Mouse (Mus musculus) midbrain, embryonic 13.5 days (tissue): ENCODE measurements around the gene Mat1a. TPM values are rescaled to one million over a fixed set of nuclear protein-coding genes. Genes with fewer than 3 reads are reported as not detected.

Experiments used
- ATAC-seq: fragments of 200-750 bp; cut with Nextera tagmentation; 2 replicates; pipeline ENCODE4 v1.8.0; 2017; ENCODE audit warnings: mild to moderate bottlenecking, moderate TSS enrichment, moderate library complexity
- H3K27ac ChIP-seq: fragments of 300-500 bp; sonication (generic); 2 replicates; pipeline ENCODE4 v1.5.1; 2015; ENCODE audit warnings: inconsistent platforms, mild to moderate bottlenecking, moderate library complexity
- H3K27me3 ChIP-seq: fragments of 300-500 bp; sonication (generic); 2 replicates; pipeline ENCODE4 v1.6.1; 2015; ENCODE audit warnings: mild to moderate bottlenecking, inconsistent platforms
- H3K36me3 ChIP-seq: fragments of 300-500 bp; sonication (generic); 2 replicates; pipeline ENCODE4 v1.6.1; 2015; ENCODE audit warnings: mild to moderate bottlenecking, inconsistent platforms
- H3K4me1 ChIP-seq: fragments of 300-500 bp; sonication (generic); replicated peaks from 2 replicates; pipeline ENCODE4 v1.6.1; 2015; ENCODE audit warnings: inconsistent platforms
- H3K4me2 ChIP-seq: fragments of 300-500 bp; sonication (generic); replicated peaks from 2 replicates; pipeline ENCODE4 v1.6.1; 2015; ENCODE audit warnings: moderate library complexity, mild to moderate bottlenecking, inconsistent platforms
- H3K4me3 ChIP-seq: fragments of 300-500 bp; sonication (generic); replicated peaks from 2 replicates; pipeline ENCODE4 v1.5.1; 2015; ENCODE audit warnings: mild to moderate bottlenecking, inconsistent platforms
- H3K9ac ChIP-seq: fragments of 300-500 bp; sonication (generic); replicated peaks from 2 replicates; pipeline ENCODE4 v1.6.1; 2015; ENCODE audit warnings: mild to moderate bottlenecking, inconsistent platforms
- H3K9me3 ChIP-seq: fragments of 300-500 bp; sonication (generic); 2 replicates; pipeline ENCODE4 v1.6.1; 2016; ENCODE audit warnings: mild to moderate bottlenecking, inconsistent platforms
- WGBS: fragments of 180-500 bp; shearing (Covaris S2); methylation state at CpG from one replicate; pipeline ENCODE4 v1.1.7; 2015; 5-methylcytosine and 5-hydroxymethylcytosine counted together
- polyA plus RNA-seq: library from polyadenylated mRNA; unstranded; fragments of >200 nt; fragmentation: Nextera tagmentation; extraction: Ambion mirVana; gene quantifications from 2 replicates; pipeline ENCODE4 v1.2.1, GENCODE M21; 2015

Gene Mat1a
- polyA plus RNA-seq, 1 experiment from 2014 or later = not detected

DNA sequence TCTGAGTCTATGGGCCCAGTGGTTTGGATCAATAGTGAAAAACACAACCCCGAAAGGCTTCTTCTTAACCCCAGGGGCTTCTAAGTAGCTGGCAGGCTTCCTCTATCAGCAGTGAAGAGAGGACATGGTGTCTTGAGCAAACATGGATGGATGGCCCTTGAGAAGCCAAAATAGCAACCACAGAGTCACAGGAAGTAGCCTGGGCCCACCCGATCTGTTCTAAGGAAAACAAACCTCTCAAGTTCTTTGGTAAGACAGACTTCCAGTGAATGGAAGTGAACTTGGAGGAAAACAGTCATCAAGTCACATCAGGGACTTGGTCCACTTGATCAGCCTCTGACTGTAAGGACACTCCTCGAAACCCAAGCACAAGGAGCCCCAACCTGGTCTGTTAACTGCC lies 42.1 kb downstream of the Mat1a start:
- no peaks in the 10 kb centered on the region for H3K27me3 ChIP-seq
- H3K9me3 ChIP-seq = no peaks in the 10 kb centered on the region
- no peak overlapping the region for H3K4me3 ChIP-seq
- no peaks in the 10 kb centered on the region for H3K36me3 ChIP-seq
- H3K4me1 ChIP-seq = no peaks in the 10 kb centered on the region
- no peak overlapping the region for H3K27ac ChIP-seq
- H3K4me2 ChIP-seq = no peak overlapping the region
- H3K9ac ChIP-seq = no peak overlapping the region
- ATAC-seq = no peak
- WGBS = 84% methylated on average over 3 of the region's 3 CpGs

DNA sequence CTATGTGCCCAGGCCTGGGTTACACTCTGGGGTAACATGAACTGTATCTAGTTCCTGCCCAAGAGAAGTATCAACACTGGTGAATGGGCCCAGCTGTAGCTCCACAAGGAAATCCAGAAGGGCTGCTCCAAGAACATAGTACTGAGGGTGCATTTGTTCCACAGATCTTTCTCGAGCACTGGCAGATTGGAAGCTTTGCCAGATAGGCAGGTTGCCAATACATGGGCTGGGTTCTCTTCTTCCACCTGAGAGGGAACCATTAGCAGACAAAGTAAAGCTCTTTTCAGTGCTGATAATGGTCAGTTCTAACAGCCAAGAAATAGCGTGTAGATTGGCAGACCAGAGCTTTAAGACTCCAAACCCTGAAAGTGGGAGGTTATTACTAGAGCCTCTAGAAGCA lies 42.5 kb downstream of the Mat1a start:
- Histone ChIP-seq H3K36me3 (no peaks in the 10 kb centered on the region), H3K4me2 (no peak overlapping the region), H3K9me3 (no peaks in the 10 kb centered on the region), H3K27me3 (no peaks in the 10 kb centered on the region), H3K27ac (no peak overlapping the region), H3K9ac (no peak overlapping the region), H3K4me1 (no peaks in the 10 kb centered on the region), H3K4me3 (no peak overlapping the region)
- no peak for ATAC-seq
- WGBS = 80% methylated on average over 2 of the region's 2 CpGs

DNA sequence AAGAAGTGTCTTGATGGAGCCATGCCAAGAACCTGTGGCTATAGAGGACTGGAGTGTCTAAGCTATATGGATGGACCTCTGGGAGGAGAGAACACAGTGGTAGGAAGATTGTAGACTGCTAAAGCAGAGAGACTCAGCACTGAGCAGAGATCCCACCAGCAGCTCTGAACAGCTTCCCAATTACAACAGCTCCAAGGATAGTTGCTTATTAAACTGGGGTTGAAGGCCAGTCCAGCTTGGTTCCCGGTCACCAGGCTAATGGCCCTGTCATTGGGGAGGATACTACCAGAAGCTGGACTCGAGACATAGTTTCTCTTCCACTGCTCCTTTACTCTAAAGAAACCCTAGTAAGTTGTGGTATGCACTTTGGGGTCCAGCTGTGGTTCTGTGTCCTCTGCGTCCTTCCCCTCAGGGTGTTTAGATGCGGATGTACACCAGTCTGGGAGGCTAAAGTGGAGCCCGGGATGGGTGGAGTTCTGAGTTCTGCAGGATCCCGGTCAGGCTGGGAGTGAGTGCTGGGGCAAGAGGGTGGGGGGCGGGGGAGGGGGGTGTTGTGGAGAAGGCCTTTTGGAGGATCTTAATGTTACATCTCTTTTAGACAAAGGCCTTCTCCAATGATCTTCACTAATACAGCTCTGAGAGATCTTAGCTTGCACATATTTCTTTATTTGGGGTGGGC lies 46.5 kb downstream of the Mat1a start, which contains the start of gene Mbl1:
Gene Mbl1 (plus strand): TSS at position 239 of the 679 bp plus-strand sequence.
- no peak for ATAC-seq
- WGBS = 87% methylated on average over 7 of the region's 7 CpGs

GRCm38 (mm10) chr14:41160076-41160475 lies 55.2 kb downstream of the Mat1a start:
- H3K9me3 ChIP-seq = no peaks in the 10 kb centered on the region
- H3K36me3 ChIP-seq = no peaks in the 10 kb centered on the region
- no peak overlapping the region for H3K27ac ChIP-seq
- no peak overlapping the region for H3K4me3 ChIP-seq
- no peak overlapping the region for H3K9ac ChIP-seq
- no peak overlapping the region for H3K4me2 ChIP-seq
- H3K4me1 ChIP-seq = no peaks in the 10 kb centered on the region
- H3K27me3 ChIP-seq = no peaks in the 10 kb centered on the region
- 80% methylated on average over 4 of the region's 4 CpGs for WGBS
- ATAC-seq = no peak

More for the DNA sequence above, 46.5 kb downstream of the Mat1a start, which contains the start of gene Mbl1:
- H3K27ac ChIP-seq = no peak within 1 kb of the TSS
- H3K4me1 ChIP-seq = no peaks in the 10 kb centered on the region
- H3K27me3 ChIP-seq = no peaks in the 10 kb centered on the region
- no peaks in the 10 kb centered on the region for H3K9me3 ChIP-seq
- H3K4me2 ChIP-seq = no peak within 1 kb of the TSS
- no peak within 1 kb of the TSS for H3K9ac ChIP-seq
- no peaks in the 10 kb centered on the region for H3K36me3 ChIP-seq
- no peak within 1 kb of the TSS for H3K4me3 ChIP-seq

DNA sequence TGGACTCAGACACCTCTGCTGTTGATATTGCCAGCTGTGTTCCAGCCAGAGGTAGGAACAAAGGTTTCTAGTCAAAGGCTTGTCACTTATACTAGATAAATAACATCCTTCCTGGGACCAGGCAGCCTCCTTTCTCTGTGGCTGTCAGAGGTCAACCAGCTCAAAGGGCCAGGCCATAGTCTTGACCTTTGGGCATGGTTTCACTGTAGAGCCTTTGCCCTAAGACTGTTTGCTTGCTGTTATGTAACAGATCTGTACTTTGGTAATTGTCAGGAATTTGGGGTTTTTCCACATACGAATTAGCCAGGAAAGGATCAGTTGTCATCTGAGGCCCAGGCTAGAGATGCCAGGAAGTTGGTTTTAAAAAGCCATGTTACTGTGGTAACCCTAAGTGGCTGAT lies 55.9 kb downstream of the Mat1a start:
- WGBS = 49% methylated on average over 1 of the region's 1 CpGs
- H3K4me3 ChIP-seq = no peak overlapping the region
- no peaks in the 10 kb centered on the region for H3K27me3 ChIP-seq
- no peak overlapping the region for H3K4me2 ChIP-seq
- no peak for ATAC-seq
- no peaks in the 10 kb centered on the region for H3K4me1 ChIP-seq
- H3K27ac ChIP-seq = no peak overlapping the region
- no peaks in the 10 kb centered on the region for H3K36me3 ChIP-seq
- H3K9me3 ChIP-seq = no peaks in the 10 kb centered on the region
- no peak overlapping the region for H3K9ac ChIP-seq

DNA sequence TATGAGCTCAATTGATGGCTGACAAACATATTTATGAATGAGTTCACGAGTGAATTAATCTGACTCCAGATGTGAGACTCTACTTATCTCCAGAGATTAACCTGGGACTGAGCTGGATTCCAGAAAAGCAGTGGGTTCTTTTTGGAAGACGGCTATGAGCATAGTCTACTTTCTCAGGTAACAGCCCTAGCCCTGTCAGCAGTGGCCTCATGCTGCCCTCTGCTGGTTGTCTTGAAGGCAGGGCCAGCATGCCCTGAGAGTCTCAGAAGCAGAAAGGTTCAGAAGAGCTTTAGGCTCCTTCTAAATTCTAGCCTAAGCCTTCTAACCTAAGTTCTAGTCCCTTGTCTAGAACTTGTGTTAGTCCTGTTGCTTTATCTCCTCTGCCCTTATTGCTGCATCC lies 57.8 kb downstream of the Mat1a start:
- no peaks in the 10 kb centered on the region for H3K36me3 ChIP-seq
- H3K4me1 ChIP-seq = no peaks in the 10 kb centered on the region
- H3K4me3 ChIP-seq = no peak overlapping the region
- H3K9ac ChIP-seq = no peak overlapping the region
- no peak overlapping the region for H3K27ac ChIP-seq
- 19% methylated on average over 2 of the region's 2 CpGs for WGBS
- H3K9me3 ChIP-seq = no peaks in the 10 kb centered on the region
- no peaks in the 10 kb centered on the region for H3K27me3 ChIP-seq
- ATAC-seq = peak; percentile 50; the same call in 1 of the 2 replicates
- no peak overlapping the region for H3K4me2 ChIP-seq

DNA sequence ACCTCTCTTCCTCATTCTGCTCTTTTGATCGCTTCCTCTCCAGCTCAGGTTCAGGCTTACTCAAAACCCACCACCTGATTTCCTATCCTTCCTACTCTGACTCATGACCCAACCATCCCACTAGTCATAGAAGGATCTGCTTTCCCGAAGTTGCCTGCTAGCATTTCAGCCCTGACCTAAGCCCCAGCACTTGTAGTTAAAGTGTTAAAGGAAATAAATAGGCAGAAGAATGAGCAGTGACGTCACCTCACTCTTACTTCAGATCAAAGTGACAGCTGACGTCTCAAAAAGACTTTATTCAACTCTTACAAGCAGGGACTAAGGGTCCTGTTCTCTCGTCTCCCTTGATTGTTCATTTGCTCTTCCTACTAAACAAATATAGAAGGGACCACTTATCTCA lies 62.4 kb downstream of the Mat1a start:
- Histone ChIP-seq H3K4me1 (no peaks in the 10 kb centered on the region), H3K36me3 (no peaks in the 10 kb centered on the region), H3K27me3 (no peaks in the 10 kb centered on the region), H3K4me3 (no peak overlapping the region), H3K27ac (no peak overlapping the region), H3K9me3 (no peaks in the 10 kb centered on the region), H3K4me2 (no peak overlapping the region), H3K9ac (no peak overlapping the region)
- WGBS = 68% methylated on average over 5 of the region's 5 CpGs
- no peak for ATAC-seq

GRCm38 (mm10) chr14:41168567-41168966 lies 63.7 kb downstream of the Mat1a start:
- Histone ChIP-seq H3K27me3 (no peaks in the 10 kb centered on the region), H3K9ac (no peak overlapping the region), H3K4me3 (no peak overlapping the region), H3K36me3 (no peaks in the 10 kb centered on the region), H3K4me1 (no peaks in the 10 kb centered on the region), H3K4me2 (no peak overlapping the region), H3K9me3 (no peaks in the 10 kb centered on the region), H3K27ac (no peak overlapping the region)
- no peak for ATAC-seq
- WGBS = 92% methylated on average over 1 of the region's 1 CpGs

DNA sequence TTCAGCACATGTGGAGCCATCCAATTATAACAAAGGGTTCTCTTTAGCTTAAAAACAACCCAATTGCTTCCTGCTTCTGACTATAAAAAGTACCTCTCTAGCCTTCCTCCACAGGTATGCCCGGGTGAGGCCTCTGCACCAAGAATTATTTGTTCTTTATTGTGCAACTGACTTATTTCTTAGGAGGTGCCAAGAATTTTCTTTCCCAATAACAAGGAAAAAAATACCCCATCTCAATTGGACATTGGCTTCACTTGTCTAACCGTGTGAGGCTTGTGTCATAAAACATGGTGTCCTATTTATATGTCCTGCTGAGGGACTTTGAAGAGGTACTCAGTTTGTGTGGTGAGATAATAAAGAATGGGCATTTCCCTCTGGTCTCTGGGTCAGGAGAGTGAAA lies 65.7 kb downstream of the Mat1a start:
- Histone ChIP-seq H3K9me3 (no peaks in the 10 kb centered on the region), H3K4me2 (no peak overlapping the region), H3K4me3 (no peak overlapping the region), H3K9ac (no peak overlapping the region), H3K36me3 (no peaks in the 10 kb centered on the region), H3K4me1 (no peaks in the 10 kb centered on the region), H3K27me3 (no peaks in the 10 kb centered on the region), H3K27ac (no peak overlapping the region)
- ATAC-seq = no peak
- WGBS = 85% methylated on average over 2 of the region's 2 CpGs

Other genes with a start within 250 kb of the Mat1a start
- gene Sh2d4b, start 211.8 kb upstream of the Mat1a start, polyA plus RNA-seq = 1.2 and 1.4 TPM in 2 replicates
- gene Tspan14, start 138.2 kb upstream of the Mat1a start, polyA plus RNA-seq = 79.7 and 80.4 TPM in 2 replicates
- 66.9 and 67.2 TPM in 2 replicates for gene Fam213a, start 91.2 kb upstream of the Mat1a start, polyA plus RNA-seq
- 0.40 TPM in 1 of 2 replicates, not detected in the other for gene Dydc2, start 35.8 kb upstream of the Mat1a start, polyA plus RNA-seq
- gene Dydc1, start 32.1 kb upstream of the Mat1a start, polyA plus RNA-seq = not detected in 2 replicates
- gene Sftpa1, start 26.7 kb downstream of the Mat1a start, polyA plus RNA-seq = not detected in 2 replicates
- gene Mbl1, start 46.4 kb downstream of the Mat1a start, polyA plus RNA-seq = not detected in 2 replicates
- gene Sftpd, start 80.1 kb downstream of the Mat1a start, polyA plus RNA-seq = not detected in 2 replicates
- 0.17 TPM in 1 of 2 replicates, not detected in the other for gene Gm2832, start 173.8 kb downstream of the Mat1a start, polyA plus RNA-seq
- not detected in 2 replicates for gene Gm5798, start 243.6 kb downstream of the Mat1a start, polyA plus RNA-seq